Mouse (Mus musculus): ENCODE results near the gene Trmt61a.

- TF ChIP-seq CTCF (IDR thresholded peaks at IDR 0.05; ENCODE audit: extremely low read depth, insufficient read depth, insufficient read length, insufficient replicate concordance) (no peak), POLR2A (IDR thresholded peaks at IDR 0.05; ENCODE audit: low read depth, low read length) (no peak)
Measured at GRCm38 (mm10) chr12:111727956-111728355, 50.1 kb downstream of the Trmt61a start.
